Mouse (Mus musculus) gastrocnemius, postnatal 14 days (tissue): ENCODE results near the gene Amz1. TPM values are rescaled to one million over a fixed set of nuclear protein-coding genes. Genes with fewer than 3 reads are reported as not detected.

Experiments used
- DNase-seq: peaks from one replicate; pipeline ENCODE4 v3.0.0; 2021; ENCODE audit warnings: mixed read lengths
- intact Hi-C: fragments of 180-260 bp; cut with DNase I; formaldehyde crosslinking; loops from one replicate; pipeline ENCODE4 v1.15.1; 2025; ENCODE audit warnings: low total_unique reads
- total RNA-seq, 2 experiments: library from RNA; stranded (reverse); gene quantifications; 2 replicates each; pipeline ENCODE4 v1.2.3; 2021

Gene Amz1
- total RNA-seq, 2 experiments from 2014 or later: 0.24 to 0.43 TPM

GRCm38 (mm10) chr5:140711040-140711439, 12.9 kb upstream of the Amz1 start:
- intact Hi-C loops: no loop called here

GRCm38 (mm10) chr5:140720773-140721172, 3.2 kb upstream of the Amz1 start:
- no peak for DNase-seq
- intact Hi-C loops: no loop called here

More at GRCm38 (mm10) chr5:140711040-140711439, 12.9 kb upstream of the Amz1 start:
- no peak for DNase-seq

- intact Hi-C loops: no loop called here
- no peak for DNase-seq
These were observed 1.8 kb upstream of the Amz1 start for GRCm38 (mm10) chr5:140722121-140722520.

GRCm38 (mm10) chr5:140726062-140726839, 2.3 kb downstream of the Amz1 start:
- intact Hi-C loops: no loop called here

GRCm38 (mm10) chr5:140726946-140727740, 3.2 kb downstream of the Amz1 start:
- intact Hi-C loops: no loop called here
- no peak for DNase-seq

More at GRCm38 (mm10) chr5:140726062-140726839, 2.3 kb downstream of the Amz1 start:
- DNase-seq: no peak

GRCm38 (mm10) chr5:140731040-140731797, 7.3 kb downstream of the Amz1 start:
- no peak for DNase-seq
- intact Hi-C loops: no loop called here

- intact Hi-C loops: no loop called here
- no peak for DNase-seq
These were observed 8.3 kb downstream of the Amz1 start for GRCm38 (mm10) chr5:140732195-140732594.

- intact Hi-C loops: no loop called here
These were observed 9.4 kb downstream of the Amz1 start for GRCm38 (mm10) chr5:140733336-140733735.

GRCm38 (mm10) chr5:140735297-140735696, 11.4 kb downstream of the Amz1 start:
- no peak for DNase-seq
- intact Hi-C loops: no loop called here

More at GRCm38 (mm10) chr5:140733336-140733735, 9.4 kb downstream of the Amz1 start:
- no peak for DNase-seq

- intact Hi-C loops: no loop called here
These were observed 12.2 kb downstream of the Amz1 start for GRCm38 (mm10) chr5:140736166-140736565.

GRCm38 (mm10) chr5:140739813-140740212, 15.9 kb downstream of the Amz1 start:
- no peak for DNase-seq
- intact Hi-C loops: no loop called here

More at GRCm38 (mm10) chr5:140736166-140736565, 12.2 kb downstream of the Amz1 start:
- no peak for DNase-seq

GRCm38 (mm10) chr5:140741040-140741439, 17.1 kb downstream of the Amz1 start:
- DNase-seq: no peak
- intact Hi-C loops: no loop called here

GRCm38 (mm10) chr5:140741877-140742276, 17.9 kb downstream of the Amz1 start:
- DNase-seq: no peak
- intact Hi-C loops: no loop called here

DNA sequence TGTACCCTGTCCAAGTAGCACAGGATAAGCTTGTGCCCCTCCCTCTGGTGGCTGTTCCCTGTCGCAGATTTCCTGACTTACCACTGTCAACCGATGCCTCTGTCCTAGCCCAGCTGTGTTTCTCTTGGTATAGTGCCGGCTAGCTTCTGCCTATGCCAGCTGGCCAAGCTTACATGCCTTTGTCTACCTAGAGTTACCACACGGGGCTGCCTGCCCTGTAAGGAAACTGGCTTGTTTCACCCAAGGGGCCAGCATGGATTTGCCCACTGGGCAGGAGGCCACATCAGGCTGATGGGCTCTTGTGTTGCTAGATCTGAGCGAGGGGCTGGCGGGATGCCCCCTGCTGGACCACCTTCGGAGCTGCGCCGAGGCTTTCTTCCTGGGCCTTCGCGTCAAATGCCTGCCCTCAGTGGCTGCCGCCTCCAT, 19.8 kb downstream of the Amz1 start:
- DNase-seq: no peak
- intact Hi-C loops: no loop called here

- intact Hi-C loops: no loop called here
- DNase-seq: no peak
These were observed 24.5 kb downstream of the Amz1 start for GRCm38 (mm10) chr5:140748425-140748824.

DNA sequence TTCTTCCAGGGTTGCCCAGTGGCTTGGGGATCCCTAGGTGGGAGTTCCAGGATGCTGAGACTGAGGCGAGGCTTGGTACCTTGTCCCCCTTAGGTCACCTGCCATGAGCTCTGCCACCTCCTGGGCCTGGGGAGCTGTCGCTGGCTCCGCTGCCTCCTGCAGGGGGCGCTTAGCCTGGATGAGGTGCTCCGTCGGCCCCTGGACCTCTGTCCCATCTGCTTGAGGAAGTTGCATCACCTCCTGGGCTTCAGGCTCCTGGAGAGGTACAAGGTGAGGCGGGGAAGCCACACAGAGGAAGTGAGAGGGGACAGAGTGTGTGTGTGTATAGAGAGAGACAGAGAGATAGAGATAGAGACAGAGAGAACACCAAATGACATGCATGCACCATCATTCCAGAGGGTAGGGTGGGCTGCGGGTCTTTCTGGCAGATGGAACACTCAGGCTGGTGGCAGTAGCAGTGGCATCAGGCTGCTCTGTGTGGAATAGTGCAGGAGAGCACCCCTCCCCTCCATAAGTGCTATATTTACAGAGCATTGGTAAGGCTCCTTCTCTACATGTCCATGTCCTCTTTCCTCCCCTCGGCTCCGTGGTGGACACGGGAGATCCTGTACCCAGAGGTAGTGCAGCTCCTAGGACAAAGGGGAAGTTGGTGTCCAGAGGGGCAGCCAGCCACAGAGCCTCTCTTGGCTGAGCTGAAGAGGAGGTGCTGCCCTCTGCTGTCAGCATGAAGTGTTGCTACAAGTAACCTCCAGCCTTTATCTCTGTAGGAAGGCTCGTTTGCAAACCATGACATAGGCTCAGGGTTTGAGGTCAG, 25.3 kb downstream of the Amz1 start:
- peak; percentile 76 for DNase-seq
- intact Hi-C loops: no loop called here

GRCm38 (mm10) chr5:140750925-140751324, 27.0 kb downstream of the Amz1 start:
- DNase-seq: no peak
- intact Hi-C loops: no loop called here

- no peak for DNase-seq
- intact Hi-C loops: no loop called here
These were observed 28.1 kb downstream of the Amz1 start for GRCm38 (mm10) chr5:140752041-140752440.

DNA sequence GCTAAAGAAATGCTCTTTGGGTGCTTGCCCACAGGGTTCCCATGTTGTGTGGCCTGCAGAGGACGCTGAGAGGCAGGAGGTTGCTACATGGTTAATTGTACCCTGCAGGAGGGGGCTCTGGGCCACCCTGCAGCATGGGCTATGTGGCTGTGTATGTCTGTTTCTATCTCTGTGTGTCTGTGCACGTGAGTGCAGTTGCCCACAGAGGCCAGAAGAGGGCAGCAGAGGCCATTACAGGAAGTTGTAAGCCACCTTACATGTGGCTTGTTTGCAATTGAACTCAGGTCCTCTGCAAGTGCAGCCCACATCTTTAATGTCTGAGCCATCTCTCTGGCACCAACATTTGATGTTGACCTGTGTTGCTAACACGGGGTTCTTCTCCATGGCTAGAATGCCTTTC, 28.7 kb downstream of the Amz1 start:
- intact Hi-C loops: no loop called here

More for the DNA sequence above, 28.7 kb downstream of the Amz1 start:
- no peak for DNase-seq
